ENCODE assay signal across 8 mouse cellular contexts in the genomic region with DNA sequence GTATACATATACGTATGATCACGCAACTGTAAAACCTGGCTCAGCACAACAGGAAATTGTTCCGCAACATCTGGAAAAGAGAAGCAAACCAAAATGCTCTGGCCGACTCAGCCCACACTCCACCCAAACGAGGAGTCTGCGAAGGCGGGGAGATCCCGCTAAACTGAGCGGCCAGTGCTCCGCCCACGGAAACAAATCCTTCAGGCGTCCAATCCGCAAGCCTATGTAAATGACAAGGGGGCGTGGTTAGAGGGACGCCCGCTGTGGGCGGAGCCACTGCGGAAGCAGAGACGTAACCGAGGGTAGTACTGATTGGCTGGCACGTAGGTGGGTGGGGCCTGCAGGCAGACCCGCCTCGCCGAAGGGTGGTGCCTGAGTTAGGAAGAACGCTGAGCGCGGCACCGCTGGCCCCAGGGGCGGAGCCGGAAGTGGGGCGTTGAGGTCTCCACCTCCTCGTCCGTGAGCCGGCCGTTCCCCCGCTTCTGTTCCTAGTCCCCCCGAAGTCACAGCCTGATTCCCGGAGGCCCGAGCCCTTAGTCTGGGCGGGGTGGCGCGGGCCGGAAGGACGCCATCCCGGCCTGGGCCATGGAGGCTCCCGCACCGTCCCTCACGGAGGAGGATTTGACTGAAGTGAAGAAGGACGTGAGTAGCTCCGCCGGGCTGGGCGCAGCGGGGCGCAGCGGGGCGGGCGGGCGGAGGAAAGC. TPM values are rescaled to one million over a fixed set of nuclear protein-coding genes. Genes with fewer than 3 reads are reported as not detected.
DNase-seq lines count a peak whose midpoint lies in the region; ATAC-seq and TF ChIP-seq lines count a peak whose summit lies in the region.

No protein-coding gene starts in this region.

- DNase-seq in heart, postnatal 10 days = peak; percentile 99 to 100
- peak; percentile 95 for DNase-seq in large intestine, adult 2 months (ENCODE audit: low read depth, low spot score)
- peak; percentile 99 for DNase-seq in liver, postnatal 0 days
- DNase-seq in testis, postnatal 10 days (ENCODE audit: low spot score) = peak; percentile 98

- peaks cover 2% of the 10 kb centered on the region for H3K4me1 ChIP-seq in ES-Bruce4 (ENCODE audit: control insufficient read depth, insufficient read depth, low read length)
- peaks cover 19% of the 10 kb centered on the region for H3K4me1 ChIP-seq in forebrain, embryonic 13.5 days
- peaks cover 24% of the 10 kb centered on the region for H3K4me1 ChIP-seq in liver, postnatal 0 days (ENCODE audit: insufficient read depth)
- H3K4me1 ChIP-seq in neural tube, embryonic 14.5 days (ENCODE audit: control insufficient read depth, insufficient read depth, low read length) = peaks cover 11% of the 10 kb centered on the region; the same call in 1 of the 2 replicates

- ATAC-seq in cerebellum, adult (ENCODE audit: insufficient number of reproducible peaks, low FRiP score, low TSS enrichment) = peak; percentile 96
- peak; percentile 100 for ATAC-seq in forebrain, embryonic 13.5 days
- ATAC-seq in liver, postnatal 0 days = peak; percentile 98
- peak; percentile 100 for ATAC-seq in neural tube, embryonic 14.5 days (ENCODE audit: low read depth)

- H3K4me2 ChIP-seq in forebrain, embryonic 13.5 days = peak overlapping the region; percentile 75
- H3K4me2 ChIP-seq in liver, postnatal 0 days (ENCODE audit: low read depth, low read length) = peak overlapping the region; percentile 82
- H3K4me2 ChIP-seq in neural tube, embryonic 14.5 days (ENCODE audit: low read depth, low read length) = peak overlapping the region; percentile 73

- no peaks in the 10 kb centered on the region for H3K27me3 ChIP-seq in ES-Bruce4 (ENCODE audit: control insufficient read depth, insufficient read depth, low read length, poor library complexity, severe bottlenecking)
- peaks cover 3% of the 10 kb centered on the region; the same call in 1 of the 2 replicates for H3K27me3 ChIP-seq in forebrain, embryonic 13.5 days
- H3K27me3 ChIP-seq in liver, postnatal 0 days (ENCODE audit: insufficient read depth, low read length) = no peaks in the 10 kb centered on the region
- H3K27me3 ChIP-seq in neural tube, embryonic 14.5 days (ENCODE audit: control insufficient read depth, insufficient read depth, low read length) = no peaks in the 10 kb centered on the region

- peak overlapping the region; percentile 27; the same call in 1 of the 2 replicates for H3K27ac ChIP-seq in ES-Bruce4 (ENCODE audit: insufficient read depth, low read length)
- peak overlapping the region; percentile 93 for H3K27ac ChIP-seq in forebrain, embryonic 13.5 days
- peak overlapping the region; percentile 99 for H3K27ac ChIP-seq in liver, postnatal 0 days (ENCODE audit: low read depth)
- H3K27ac ChIP-seq in neural tube, embryonic 14.5 days (ENCODE audit: low read depth, low read length) = peak overlapping the region; percentile 87

- intact Hi-C loops in heart, postnatal 10 days (cut with DNase I) = loop anchor here (2.0 to 5.0 kb wide), 2 partner anchors 275 to 342 kb away; partner anchors contain the start of gene Ccn1

- H3K4me3 ChIP-seq in ES-Bruce4 (ENCODE audit: low read depth, low read length) = peak overlapping the region; percentile 88
- H3K4me3 ChIP-seq in forebrain, embryonic 13.5 days = peak overlapping the region; percentile 86
- H3K4me3 ChIP-seq in liver, postnatal 0 days (ENCODE audit: low read depth, low read length) = peak overlapping the region; percentile 98
- peak overlapping the region; percentile 67 for H3K4me3 ChIP-seq in neural tube, embryonic 14.5 days (ENCODE audit: low read depth, low read length)

- peaks cover 4% of the 10 kb centered on the region; the same call in 1 of the 2 replicates for H3K36me3 ChIP-seq in ES-Bruce4 (ENCODE audit: control insufficient read depth, insufficient read depth, low read length, poor library complexity, severe bottlenecking)
- peaks cover 8% of the 10 kb centered on the region for H3K36me3 ChIP-seq in forebrain, embryonic 13.5 days (ENCODE audit: poor library complexity, severe bottlenecking)
- peaks cover 14% of the 10 kb centered on the region for H3K36me3 ChIP-seq in liver, postnatal 0 days (replicated peaks; ENCODE audit: insufficient read depth, low read length)
- H3K36me3 ChIP-seq in neural tube, embryonic 14.5 days (ENCODE audit: control insufficient read depth, insufficient read depth, low read length) = no peaks in the 10 kb centered on the region

- TF ChIP-seq EP300 in ES-Bruce4 (IDR thresholded peaks at IDR 0.05; ENCODE audit: insufficient read depth, low read depth, low read length) = no peak
- TF ChIP-seq EP300 in liver, postnatal 0 days (IDR thresholded peaks at IDR 0.05; ENCODE audit: low read depth) = peak; percentile 33

- no peaks in the 10 kb centered on the region; the same call in none of the 2 replicates for H3K9me3 ChIP-seq in ES-Bruce4 (replicated peaks; ENCODE audit: control insufficient read depth, insufficient read depth, low read length, poor library complexity, severe bottlenecking)
- H3K9me3 ChIP-seq in forebrain, embryonic 13.5 days (replicated peaks) = no peaks in the 10 kb centered on the region
- H3K9me3 ChIP-seq in liver, postnatal 0 days (ENCODE audit: low read length) = no peaks in the 10 kb centered on the region
- no peaks in the 10 kb centered on the region for H3K9me3 ChIP-seq in neural tube, embryonic 14.5 days (ENCODE audit: control insufficient read depth, low read length)

- TF ChIP-seq CTCF in ES-Bruce4 (IDR thresholded peaks at IDR 0.05; ENCODE audit: low read depth, low read length) = no peak
- no peak for TF ChIP-seq CTCF in liver, postnatal 0 days (IDR thresholded peaks at IDR 0.05; ENCODE audit: low read depth)

- TF ChIP-seq POLR2A in ES-Bruce4 (IDR thresholded peaks at IDR 0.05; ENCODE audit: insufficient read depth, low read length) = peak; percentile 96

- peak overlapping the region; percentile 94 for H3K9ac ChIP-seq in ES-Bruce4 (ENCODE audit: low read depth, poor library complexity, severe bottlenecking)
- H3K9ac ChIP-seq in forebrain, embryonic 13.5 days = peak overlapping the region; percentile 87
- H3K9ac ChIP-seq in liver, postnatal 0 days (replicated peaks) = peak overlapping the region; percentile 95
- H3K9ac ChIP-seq in neural tube, embryonic 14.5 days (replicated peaks; ENCODE audit: low read depth, low read length) = peak overlapping the region; percentile 75

- under 1% methylated on average over 58 of the region's 58 CpGs for WGBS in forebrain, embryonic 13.5 days
- under 1% methylated on average over 58 of the region's 58 CpGs for WGBS in large intestine, adult 2 months
- WGBS in liver, postnatal 0 days (ENCODE audit: insufficient replicate concordance) = under 1% methylated on average over 55 of the region's 58 CpGs
- under 1% methylated on average over 58 of the region's 58 CpGs for WGBS in neural tube, embryonic 14.5 days

RNA-seq across cellular contexts. Expression of gene Bcl10, which starts 1.4 kb away (rescaled TPM):
- polyA plus RNA-seq in ES-Bruce4 (2011; ENCODE audit: insufficient read depth, insufficient read length, low read depth, missing spikeins) = 39.1 and 43.2 TPM in 2 replicates
- polyA plus RNA-seq in forebrain, embryonic 13.5 days (2015; fragmentation: Nextera tagmentation; extraction: Ambion mirVana) = 42.7 and 45.4 TPM in 2 replicates
- 10 to 100 TPM; 23.8 to 25.8 TPM for total RNA-seq in heart, postnatal 10 days (2021)
- 22.0 and 24.2 TPM in 2 replicates for polyA plus RNA-seq in large intestine, adult 2 months (2012; rRNA removed)
- polyA plus RNA-seq in liver, postnatal 0 days (2015; fragmentation: Nextera tagmentation; extraction: Ambion mirVana) = 20.9 and 22.9 TPM in 2 replicates
- polyA plus RNA-seq in neural tube, embryonic 14.5 days (2014; fragmentation: Nextera tagmentation; extraction: Ambion mirVana) = 34.5 and 40.9 TPM in 2 replicates

RNA-seq across cellular contexts. Expression of gene 2410004B18Rik, which starts 13.8 kb away (rescaled TPM):
- 17.1 and 30.1 TPM in 2 replicates for polyA plus RNA-seq in ES-Bruce4 (2011; ENCODE audit: insufficient read depth, insufficient read length, low read depth, missing spikeins)
- polyA plus RNA-seq in forebrain, embryonic 13.5 days (2015; fragmentation: Nextera tagmentation; extraction: Ambion mirVana) = 62.5 and 67.0 TPM in 2 replicates
- total RNA-seq in heart, postnatal 10 days (2021) = 10 to 100 TPM; 22.6 to 23.1 TPM
- 10.9 and 14.2 TPM in 2 replicates for polyA plus RNA-seq in large intestine, adult 2 months (2012; rRNA removed)
- 10.1 and 11.8 TPM in 2 replicates for polyA plus RNA-seq in liver, postnatal 0 days (2015; fragmentation: Nextera tagmentation; extraction: Ambion mirVana)
- polyA plus RNA-seq in neural tube, embryonic 14.5 days (2014; fragmentation: Nextera tagmentation; extraction: Ambion mirVana) = 78.1 and 80.3 TPM in 2 replicates

Comparison
In these comparisons a context has a peak if more than half of its experiments do, and no peak if none do; other contexts are left out.
1. Peak in every context shown above with its lines: DNase-seq, ATAC-seq, H3K4me3 ChIP-seq and H3K27ac ChIP-seq.
2. H3K27ac ChIP-seq: peak in every context shown above with its lines; median percentile 99 in liver, postnatal 0 days; 93 in forebrain, embryonic 13.5 days; 87 in neural tube, embryonic 14.5 days; 27 in ES-Bruce4.